Mouse (Mus musculus): ENCODE measurements around the gene Ninj2.
A peak's percentile ranks its signal among the peaks of the same experiment; 100 is the strongest.

Gene Ninj2

GRCm38 (mm10) chr6:120094091-120094776 lies 1.1 kb downstream of the Ninj2 start:
- DNase-seq (ENCODE audit: low read depth, low spot score) = no peak

GRCm38 (mm10) chr6:120095096-120095495 lies 1.9 kb downstream of the Ninj2 start:
- DNase-seq (ENCODE audit: low read depth, low spot score) = no peak

- no peak for DNase-seq (ENCODE audit: low read depth, low spot score)
These were observed 2.4 kb downstream of the Ninj2 start for GRCm38 (mm10) chr6:120095501-120095900.

GRCm38 (mm10) chr6:120099392-120099791 lies 6.2 kb downstream of the Ninj2 start:
- no peak for DNase-seq (ENCODE audit: low read depth, low spot score)

- DNase-seq (ENCODE audit: low read depth, low spot score) = no peak
These were observed 8.1 kb downstream of the Ninj2 start for GRCm38 (mm10) chr6:120101221-120101620.

GRCm38 (mm10) chr6:120101996-120102395 lies 8.8 kb downstream of the Ninj2 start:
- DNase-seq (ENCODE audit: low read depth, low spot score) = no peak

- DNase-seq (ENCODE audit: low read depth, low spot score) = no peak
These were observed 10.0 kb downstream of the Ninj2 start for GRCm38 (mm10) chr6:120103104-120103503.

GRCm38 (mm10) chr6:120105055-120105454 lies 11.9 kb downstream of the Ninj2 start:
- no peak for DNase-seq (ENCODE audit: low read depth, low spot score)

GRCm38 (mm10) chr6:120107586-120107985 lies 14.4 kb downstream of the Ninj2 start:
- DNase-seq (ENCODE audit: low read depth, low spot score) = no peak

- DNase-seq (ENCODE audit: low read depth, low spot score) = no peak
These were observed 14.9 kb downstream of the Ninj2 start for GRCm38 (mm10) chr6:120108061-120108460.

- peak; percentile 15 for DNase-seq (ENCODE audit: low read depth, low spot score)
These were observed 16.0 kb downstream of the Ninj2 start for GRCm38 (mm10) chr6:120109173-120109572.

GRCm38 (mm10) chr6:120109932-120110331 lies 16.8 kb downstream of the Ninj2 start:
- no peak for DNase-seq (ENCODE audit: low read depth, low spot score)

GRCm38 (mm10) chr6:120110738-120111409 lies 17.7 kb downstream of the Ninj2 start:
- no peak for DNase-seq (ENCODE audit: low read depth, low spot score)

- no peak for DNase-seq (ENCODE audit: low read depth, low spot score)
These were observed 18.2 kb downstream of the Ninj2 start for GRCm38 (mm10) chr6:120111410-120111783.

GRCm38 (mm10) chr6:120111984-120112803 lies 19.0 kb downstream of the Ninj2 start:
- no peak for DNase-seq (ENCODE audit: low read depth, low spot score)

GRCm38 (mm10) chr6:120113856-120114255 lies 20.7 kb downstream of the Ninj2 start:
- DNase-seq (ENCODE audit: low read depth, low spot score) = no peak

GRCm38 (mm10) chr6:120114271-120114670 lies 21.1 kb downstream of the Ninj2 start:
- no peak for DNase-seq (ENCODE audit: low read depth, low spot score)

GRCm38 (mm10) chr6:120114698-120115097 lies 21.5 kb downstream of the Ninj2 start:
- DNase-seq (ENCODE audit: low read depth, low spot score) = no peak

- no peak for DNase-seq (ENCODE audit: low read depth, low spot score)
These were observed 22.3 kb downstream of the Ninj2 start for GRCm38 (mm10) chr6:120115443-120115842.

- DNase-seq (ENCODE audit: low read depth, low spot score) = no peak
These were observed 26.7 kb downstream of the Ninj2 start for GRCm38 (mm10) chr6:120119824-120120223.

- no peak for DNase-seq (ENCODE audit: low read depth, low spot score)
These were observed 31.5 kb downstream of the Ninj2 start for GRCm38 (mm10) chr6:120124688-120125087.

GRCm38 (mm10) chr6:120126456-120126855 lies 33.3 kb downstream of the Ninj2 start:
- no peak for DNase-seq (ENCODE audit: low read depth, low spot score)

Data from retina, adult 2 months (tissue).